Mouse (Mus musculus) hindbrain, postnatal 0 days (tissue): ENCODE results near the gene Olfr643. TPM values are rescaled to one million over a fixed set of nuclear protein-coding genes. Genes with fewer than 3 reads are reported as not detected.

ENCODE experiments used
- polyA plus RNA-seq: library from polyadenylated mRNA; unstranded; fragments of >200 nt; fragmentation: Nextera tagmentation; extraction: Ambion mirVana; gene quantifications from 2 replicates; pipeline ENCODE4 v1.2.1, GENCODE M21; 2015
- total RNA-seq: library from RNA; depleted of rRNA; stranded (reverse); fragments of >200 nt; gene quantifications from 2 replicates; pipeline ENCODE4 v1.2.3, GENCODE M21; 2014; rRNA removed

Gene Olfr643
- total and polyA plus RNA-seq, 2 experiments from 2014 or later: not detected

Other genes starting within 250 kb of the Olfr643 start
- gene Olfr64, start 242.9 kb downstream of the Olfr643 start, total RNA-seq: not detected in 2 replicates
- gene Olfr64, start 242.9 kb downstream of the Olfr643 start, polyA plus RNA-seq: not detected in 2 replicates
- not detected in 2 replicates for gene Olfr65, start 233.9 kb downstream of the Olfr643 start, total RNA-seq
- gene Olfr65, start 233.9 kb downstream of the Olfr643 start, polyA plus RNA-seq: not detected in 2 replicates
- gene Olfr631, start 208.6 kb downstream of the Olfr643 start, total RNA-seq: not detected in 2 replicates
- not detected in 2 replicates for gene Olfr631, start 208.6 kb downstream of the Olfr643 start, polyA plus RNA-seq
- not detected in 2 replicates for gene Olfr632, start 203.1 kb downstream of the Olfr643 start, total RNA-seq
- not detected in 2 replicates for gene Olfr632, start 203.1 kb downstream of the Olfr643 start, polyA plus RNA-seq
- gene Olfr633, start 193.0 kb downstream of the Olfr643 start, total RNA-seq: not detected in 2 replicates
- not detected in 2 replicates for gene Olfr633, start 193.0 kb downstream of the Olfr643 start, polyA plus RNA-seq
- not detected in 2 replicates for gene Olfr635, start 166.3 kb downstream of the Olfr643 start, total RNA-seq
- gene Olfr635, start 166.3 kb downstream of the Olfr643 start, polyA plus RNA-seq: not detected in 2 replicates
- gene Olfr638, start 138.7 kb downstream of the Olfr643 start, total RNA-seq: not detected in 2 replicates
- gene Olfr638, start 138.7 kb downstream of the Olfr643 start, polyA plus RNA-seq: not detected in 2 replicates
- gene Olfr639, start 120.1 kb downstream of the Olfr643 start, total RNA-seq: not detected in 2 replicates
- gene Olfr639, start 120.1 kb downstream of the Olfr643 start, polyA plus RNA-seq: 0.03 TPM in 1 of 2 replicates, not detected in the other
- gene Olfr640, start 111.8 kb downstream of the Olfr643 start, total RNA-seq: not detected in 2 replicates
- not detected in 2 replicates for gene Olfr640, start 111.8 kb downstream of the Olfr643 start, polyA plus RNA-seq
- not detected in 2 replicates for gene Olfr641, start 102.0 kb downstream of the Olfr643 start, total RNA-seq
- not detected in 2 replicates for gene Olfr641, start 102.0 kb downstream of the Olfr643 start, polyA plus RNA-seq
- not detected in 2 replicates for gene Olfr642, start 84.7 kb downstream of the Olfr643 start, total RNA-seq
- gene Olfr642, start 84.7 kb downstream of the Olfr643 start, polyA plus RNA-seq: not detected in 2 replicates
- gene 4930516K23Rik, start 76.0 kb downstream of the Olfr643 start, total RNA-seq: not detected in 2 replicates
- gene 4930516K23Rik, start 76.0 kb downstream of the Olfr643 start, polyA plus RNA-seq: not detected in 2 replicates
- not detected in 2 replicates for gene Olfr644, start 65.5 kb downstream of the Olfr643 start, total RNA-seq
- not detected in 2 replicates for gene Olfr644, start 65.5 kb downstream of the Olfr643 start, polyA plus RNA-seq
- gene Olfr645, start 51.9 kb downstream of the Olfr643 start, total RNA-seq: not detected in 2 replicates
- gene Olfr645, start 51.9 kb downstream of the Olfr643 start, polyA plus RNA-seq: not detected in 2 replicates
- gene Olfr646, start 32.5 kb downstream of the Olfr643 start, total RNA-seq: not detected in 2 replicates
- not detected in 2 replicates for gene Olfr646, start 32.5 kb downstream of the Olfr643 start, polyA plus RNA-seq
- gene Ubqln5, start 7.6 kb downstream of the Olfr643 start, total RNA-seq: not detected in 2 replicates
- not detected in 2 replicates for gene Ubqln5, start 7.6 kb downstream of the Olfr643 start, polyA plus RNA-seq
- not detected in 2 replicates for gene Ubqln3, start 5.9 kb upstream of the Olfr643 start, total RNA-seq
- gene Ubqln3, start 5.9 kb upstream of the Olfr643 start, polyA plus RNA-seq: not detected in 2 replicates
- gene Ubqlnl, start 13.2 kb upstream of the Olfr643 start, total RNA-seq: not detected in 2 replicates
- not detected in 2 replicates for gene Ubqlnl, start 13.2 kb upstream of the Olfr643 start, polyA plus RNA-seq
- gene Olfm5, start 27.4 kb upstream of the Olfr643 start, total RNA-seq: not detected in 2 replicates
- not detected in 2 replicates for gene Olfm5, start 27.4 kb upstream of the Olfr643 start, polyA plus RNA-seq
- not detected in 2 replicates for gene Olfr648, start 46.0 kb upstream of the Olfr643 start, total RNA-seq
- gene Olfr648, start 46.0 kb upstream of the Olfr643 start, polyA plus RNA-seq: 0.37 and 0.40 TPM in 2 replicates
- not detected in 2 replicates for gene Olfr649, start 58.6 kb upstream of the Olfr643 start, total RNA-seq
- gene Olfr649, start 58.6 kb upstream of the Olfr643 start, polyA plus RNA-seq: not detected in 2 replicates
- 0.29 and 0.37 TPM in 2 replicates for gene Trim6, start 81.4 kb upstream of the Olfr643 start, total RNA-seq
- 0.68 and 0.91 TPM in 2 replicates for gene Trim6, start 81.4 kb upstream of the Olfr643 start, polyA plus RNA-seq
- 1.3 and 1.9 TPM in 2 replicates for gene Trim34a, start 107.1 kb upstream of the Olfr643 start, total RNA-seq
- 1.1 and 1.6 TPM in 2 replicates for gene Trim34a, start 107.1 kb upstream of the Olfr643 start, polyA plus RNA-seq
- gene Trim5, start 150.7 kb upstream of the Olfr643 start, total RNA-seq: 0.16 TPM in 1 of 2 replicates, not detected in the other
- gene Trim5, start 150.7 kb upstream of the Olfr643 start, polyA plus RNA-seq: 0.25 and 0.47 TPM in 2 replicates
- 2.2 and 2.8 TPM in 2 replicates for gene Trim12a, start 178.1 kb upstream of the Olfr643 start, total RNA-seq
- 3.1 and 3.7 TPM in 2 replicates for gene Trim12a, start 178.1 kb upstream of the Olfr643 start, polyA plus RNA-seq
- gene Trim34b, start 192.1 kb upstream of the Olfr643 start, total RNA-seq: not detected in 2 replicates
- not detected in 2 replicates for gene Trim34b, start 192.1 kb upstream of the Olfr643 start, polyA plus RNA-seq
- gene Trim12c, start 216.0 kb upstream of the Olfr643 start, total RNA-seq: 1.7 and 1.8 TPM in 2 replicates
- gene Trim12c, start 216.0 kb upstream of the Olfr643 start, polyA plus RNA-seq: 0.61 and 0.83 TPM in 2 replicates
- gene Trim30b, start 232.5 kb upstream of the Olfr643 start, total RNA-seq: 0.16 TPM in 1 of 2 replicates, not detected in the other
- gene Trim30b, start 232.5 kb upstream of the Olfr643 start, polyA plus RNA-seq: not detected in 2 replicates